Mouse (Mus musculus) limb, embryonic 15.5 days (tissue): ENCODE measurements around the gene AY358078. TPM values are rescaled to one million over a fixed set of nuclear protein-coding genes. Genes with fewer than 3 reads are reported as not detected.
"Not testable (repeated sequence)": the region's sequence is repeated elsewhere in the genome, so short reads cannot be mapped to it uniquely, and the experiment has no call there.

Source experiments
- ATAC-seq: fragments of 200-750 bp; cut with Nextera tagmentation; 2 replicates; pipeline ENCODE4 v1.8.0; 2017; ENCODE audit warnings: low read depth, moderate TSS enrichment; ENCODE audit not compliant: insufficient number of reproducible peaks, low FRiP score, low TSS enrichment
- H3K27ac ChIP-seq: fragments of 300-500 bp; sonication (generic); 2 replicates; pipeline ENCODE4 v1.5.1; 2015; ENCODE audit warnings: moderate library complexity, mild to moderate bottlenecking, inconsistent platforms
- H3K27me3 ChIP-seq: fragments of 300-500 bp; sonication (generic); 2 replicates; pipeline ENCODE4 v1.6.1; 2015; ENCODE audit warnings: inconsistent platforms
- H3K36me3 ChIP-seq: fragments of 300-500 bp; sonication (generic); 2 replicates; pipeline ENCODE4 v1.6.1; 2015; ENCODE audit warnings: inconsistent platforms
- H3K4me1 ChIP-seq: fragments of 300-500 bp; sonication (generic); 2 replicates; pipeline ENCODE4 v1.6.1; 2015; ENCODE audit warnings: inconsistent platforms
- H3K4me2 ChIP-seq: fragments of 300-500 bp; sonication (generic); 2 replicates; pipeline ENCODE4 v1.6.1; 2015; ENCODE audit warnings: mild to moderate bottlenecking, inconsistent platforms
- H3K4me3 ChIP-seq: fragments of 300-500 bp; sonication (generic); 2 replicates; pipeline ENCODE4 v1.5.1; 2015; ENCODE audit warnings: mild to moderate bottlenecking, inconsistent platforms
- H3K9ac ChIP-seq: fragments of 300-500 bp; sonication (generic); 2 replicates; pipeline ENCODE4 v1.6.1; 2015; ENCODE audit warnings: inconsistent platforms
- H3K9me3 ChIP-seq: fragments of 300-500 bp; sonication (generic); 2 replicates; pipeline ENCODE4 v1.6.1; 2016; ENCODE audit warnings: inconsistent platforms
- WGBS: fragments of 180-500 bp; shearing (Covaris S2); methylation state at CpG from one replicate; pipeline ENCODE4 v1.1.7; 2015; 5-methylcytosine and 5-hydroxymethylcytosine counted together
- polyA plus RNA-seq: library from polyadenylated mRNA; unstranded; fragments of >200 nt; fragmentation: Nextera tagmentation; extraction: Ambion mirVana; gene quantifications from 2 replicates; pipeline ENCODE4 v1.2.1, GENCODE M21; 2015

The AY358078 gene
- polyA plus RNA-seq, 1 experiment from 2014 or later: not detected

DNA sequence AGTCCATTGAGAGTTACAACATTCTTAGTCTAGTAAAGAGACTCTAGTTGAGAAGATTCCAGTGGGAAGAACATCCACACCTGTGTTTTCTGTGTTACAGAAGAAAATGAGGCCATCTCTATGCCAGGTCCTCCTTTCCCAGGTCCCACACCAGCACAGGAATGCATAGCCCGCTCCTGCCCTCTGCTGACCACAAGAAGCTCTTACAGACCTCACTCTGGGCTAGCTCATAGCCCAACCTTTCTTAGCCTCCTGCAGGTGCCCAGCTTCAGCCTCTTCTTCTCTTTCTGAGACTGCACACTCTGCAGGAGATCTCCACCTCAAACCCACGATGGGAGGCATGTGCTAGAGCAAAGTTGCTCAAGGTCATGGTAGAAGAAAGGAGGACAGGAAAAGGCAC, 38.6 kb downstream of the AY358078 start:
- H3K4me2 ChIP-seq, H3K4me3 ChIP-seq, H3K27me3 ChIP-seq, H3K27ac ChIP-seq, ATAC-seq, H3K9me3 ChIP-seq, H3K9ac ChIP-seq, H3K4me1 ChIP-seq, H3K36me3 ChIP-seq: not testable (repeated sequence)
- 24% methylated on average over 2 of the region's 2 CpGs for WGBS

DNA sequence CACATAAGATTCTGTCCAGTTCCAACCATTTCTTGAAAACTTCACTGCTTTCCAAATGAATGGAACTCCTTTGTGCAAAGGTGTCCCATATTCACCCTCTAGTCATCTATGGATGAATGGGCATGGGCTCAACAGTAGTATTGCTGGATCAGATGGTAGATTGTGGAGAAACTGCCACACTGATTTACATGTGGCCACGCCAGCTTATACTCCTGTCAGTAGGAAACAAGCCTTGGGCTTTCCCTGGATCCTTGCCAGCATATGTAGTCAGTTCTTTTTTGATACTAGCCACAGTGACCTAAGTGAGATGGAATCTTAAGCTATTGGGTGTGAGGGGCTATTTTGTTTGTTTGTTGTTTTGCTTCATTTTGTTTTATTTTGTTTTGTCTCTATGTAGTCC, 42.4 kb downstream of the AY358078 start:
- Histone ChIP-seq H3K4me2 (no peak overlapping the region), H3K9me3 (no peaks in the 10 kb centered on the region), H3K4me3 (no peak overlapping the region), H3K36me3 (no peaks in the 10 kb centered on the region), H3K9ac (no peak overlapping the region), H3K4me1 (no peaks in the 10 kb centered on the region), H3K27ac (no peak overlapping the region), H3K27me3 (no peaks in the 10 kb centered on the region)
- WGBS: 62% methylated on average over 1 of the region's 1 CpGs
- ATAC-seq: no peak

DNA sequence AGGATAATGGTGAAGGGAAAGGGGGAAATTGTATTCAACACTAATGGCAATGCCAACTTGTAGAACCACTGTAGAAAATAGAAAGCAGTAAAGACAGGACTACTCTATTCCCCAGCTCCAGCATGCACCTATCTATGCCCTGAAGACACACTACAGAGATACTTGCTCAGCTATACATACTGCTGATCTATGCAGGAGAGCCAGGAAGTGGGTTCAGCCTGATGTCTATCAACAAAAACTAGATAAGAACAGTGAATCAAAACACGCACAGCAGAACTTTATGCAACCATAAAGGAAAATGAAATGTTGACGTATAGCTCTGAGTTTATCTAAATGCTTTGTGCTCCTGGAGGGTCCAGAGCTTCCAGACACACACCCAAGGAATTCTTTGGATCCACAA, 42.9 kb downstream of the AY358078 start:
- no peak for ATAC-seq
- no peak overlapping the region for H3K4me3 ChIP-seq
- WGBS: 85% methylated on average over 2 of the region's 2 CpGs

DNA sequence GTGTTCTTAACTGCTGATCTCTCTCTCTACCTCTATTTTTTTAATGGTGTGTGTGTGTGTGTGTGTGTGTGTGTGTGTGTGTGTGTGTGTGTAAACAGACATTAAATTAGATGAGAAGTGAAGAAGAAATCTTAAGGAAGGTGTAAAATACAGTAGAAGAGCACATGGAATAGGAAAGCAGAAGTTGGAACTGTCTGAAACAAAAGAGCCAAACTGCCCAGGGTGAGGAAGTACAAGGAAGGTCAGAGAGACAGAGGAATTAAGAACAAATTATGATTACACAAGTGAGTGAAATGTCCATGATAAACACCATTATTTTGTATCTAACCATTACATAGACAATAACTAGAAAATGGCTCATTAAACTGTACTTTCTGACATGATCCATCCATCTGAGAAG, 44.0 kb downstream of the AY358078 start:
- Histone ChIP-seq H3K4me2 (no peak overlapping the region), H3K4me1 (no peaks in the 10 kb centered on the region), H3K9ac (no peak overlapping the region), H3K4me3 (no peak overlapping the region), H3K27ac (no peak overlapping the region), H3K36me3 (no peaks in the 10 kb centered on the region), H3K9me3 (no peaks in the 10 kb centered on the region), H3K27me3 (no peaks in the 10 kb centered on the region)
- ATAC-seq: no peak

More for the DNA sequence above, 42.9 kb downstream of the AY358078 start:
- Histone ChIP-seq H3K4me1 (no peaks in the 10 kb centered on the region), H3K36me3 (no peaks in the 10 kb centered on the region), H3K27me3 (no peaks in the 10 kb centered on the region), H3K9ac (no peak overlapping the region), H3K27ac (no peak overlapping the region), H3K4me2 (no peak overlapping the region), H3K9me3 (no peaks in the 10 kb centered on the region)

DNA sequence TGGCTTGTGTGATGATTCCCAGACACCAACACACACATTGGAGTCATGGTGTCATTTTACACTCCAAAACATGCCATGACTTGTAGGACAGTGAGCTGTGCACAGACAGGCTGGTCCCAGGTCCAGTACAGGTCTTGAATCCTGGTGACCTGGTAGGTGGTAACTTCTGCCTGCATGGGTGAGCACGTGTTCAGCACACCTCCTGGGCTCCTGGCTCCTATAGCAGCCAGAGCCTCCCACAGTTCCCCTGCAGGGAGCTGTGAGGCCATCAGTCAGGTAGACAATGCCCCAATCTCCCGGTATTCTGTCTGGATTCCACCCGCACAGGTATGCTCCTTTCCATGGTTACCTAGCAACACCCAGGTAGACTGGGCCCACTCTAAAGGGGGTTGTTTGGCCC, 46.7 kb downstream of the AY358078 start:
- no peak overlapping the region for H3K4me3 ChIP-seq
- H3K27ac ChIP-seq: no peak overlapping the region
- H3K9ac ChIP-seq: no peak overlapping the region
- no peaks in the 10 kb centered on the region for H3K9me3 ChIP-seq
- 68% methylated on average over 3 of the region's 3 CpGs for WGBS
- H3K4me1 ChIP-seq: no peaks in the 10 kb centered on the region
- no peaks in the 10 kb centered on the region for H3K27me3 ChIP-seq
- no peak for ATAC-seq
- no peak overlapping the region for H3K4me2 ChIP-seq
- no peaks in the 10 kb centered on the region for H3K36me3 ChIP-seq

DNA sequence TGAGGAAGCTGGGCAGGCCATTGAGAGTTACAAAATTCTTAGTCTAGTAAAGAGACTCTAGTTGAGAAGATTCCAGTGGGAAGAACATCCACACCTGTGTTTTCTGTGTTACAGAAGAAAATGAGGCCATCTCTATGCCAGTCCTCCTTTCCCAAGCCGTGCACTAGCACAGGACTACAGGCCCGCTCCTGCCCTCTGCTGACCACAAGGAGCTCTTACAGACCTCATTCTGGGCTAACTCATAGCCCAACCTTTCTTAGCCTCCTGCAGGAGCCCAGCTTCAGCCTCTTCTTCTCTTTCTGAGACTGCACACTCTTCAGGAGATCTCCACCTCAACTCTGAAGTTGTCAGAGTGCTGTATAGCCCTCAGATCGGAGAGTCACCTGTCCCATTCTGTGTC, 51.2 kb downstream of the AY358078 start:
- H3K27me3 ChIP-seq, H3K27ac ChIP-seq, H3K9ac ChIP-seq, H3K4me3 ChIP-seq, ATAC-seq, H3K36me3 ChIP-seq, H3K9me3 ChIP-seq, H3K4me2 ChIP-seq, H3K4me1 ChIP-seq: not testable (repeated sequence)
- WGBS: 52% methylated on average over 3 of the region's 3 CpGs

DNA sequence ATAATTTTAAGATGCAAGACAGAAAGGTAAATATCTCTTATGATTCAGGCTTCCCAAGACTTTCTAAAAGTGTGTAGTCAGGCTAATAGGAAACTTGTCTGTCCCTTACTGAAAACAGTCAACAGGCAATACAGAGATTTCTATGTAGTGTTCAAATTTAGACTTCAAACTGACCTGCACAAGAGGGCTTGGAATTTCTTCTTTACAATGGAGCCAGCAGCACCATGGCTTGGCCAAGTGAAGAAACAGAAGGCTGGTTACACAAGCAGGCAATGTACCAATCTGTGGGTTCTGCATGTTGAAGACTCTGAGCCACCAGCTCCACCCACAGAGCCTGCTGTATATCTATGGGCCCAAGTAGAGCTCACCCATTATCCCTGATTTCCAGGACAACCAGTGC, 53.6 kb downstream of the AY358078 start, which contains the start of gene Ear6:
TSS of gene Ear6 (plus strand) at position 301 of the 400 bp plus-strand sequence.
- no peaks in the 10 kb centered on the region for H3K36me3 ChIP-seq
- no peaks in the 10 kb centered on the region for H3K27me3 ChIP-seq
- no peak for ATAC-seq
- no peaks in the 10 kb centered on the region for H3K4me1 ChIP-seq
- H3K27ac ChIP-seq: no peak within 1 kb of the TSS
- no peak within 1 kb of the TSS for H3K9ac ChIP-seq
- H3K9me3 ChIP-seq: no peaks in the 10 kb centered on the region
- H3K4me2 ChIP-seq: no peak within 1 kb of the TSS
- no peak within 1 kb of the TSS for H3K4me3 ChIP-seq

DNA sequence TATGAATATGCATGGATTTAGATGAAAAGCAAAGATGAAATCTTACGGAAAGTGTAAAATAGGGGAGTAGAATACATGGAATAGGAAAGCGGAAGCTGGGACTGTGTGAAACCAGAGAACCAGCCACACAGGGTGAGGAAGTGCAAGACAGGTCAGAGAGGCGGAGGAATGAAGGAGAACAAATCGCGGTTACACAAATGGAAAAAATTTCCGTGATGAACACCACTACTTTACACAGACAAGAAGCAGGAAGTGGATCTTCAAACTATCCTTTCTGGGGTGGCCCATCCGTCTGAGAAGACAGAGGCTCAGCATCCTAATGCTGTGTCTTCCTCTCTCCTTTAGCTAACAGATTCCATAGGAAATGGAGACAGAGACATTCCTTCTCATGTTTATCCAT, 55.4 kb downstream of the AY358078 start:
- not testable (repeated sequence) for H3K4me3 ChIP-seq, H3K27me3 ChIP-seq, H3K9me3 ChIP-seq, H3K4me1 ChIP-seq, H3K36me3 ChIP-seq, H3K4me2 ChIP-seq, H3K27ac ChIP-seq, ATAC-seq, H3K9ac ChIP-seq
- WGBS: 77% methylated on average over 7 of the region's 7 CpGs

DNA sequence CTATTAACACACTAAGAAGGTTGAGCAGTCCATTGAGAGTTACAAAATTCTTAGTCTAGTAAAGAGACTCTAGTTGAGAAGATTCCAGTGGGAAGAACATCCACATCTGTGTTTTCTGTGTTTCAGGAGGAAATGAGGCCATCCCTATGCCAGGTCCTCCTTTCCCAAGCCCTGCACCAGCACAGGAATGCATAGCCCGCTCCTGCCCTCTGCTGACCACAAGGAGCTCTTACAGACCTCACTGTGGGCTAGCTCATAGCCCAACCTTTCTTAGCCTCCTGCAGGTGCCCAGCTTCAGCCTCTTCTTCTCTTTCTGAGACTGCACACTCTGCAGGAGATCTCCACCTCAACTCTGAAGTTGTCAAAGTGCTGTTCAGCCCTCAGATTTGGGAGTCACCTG, 63.8 kb downstream of the AY358078 start:
- H3K27me3 ChIP-seq, H3K27ac ChIP-seq, H3K4me2 ChIP-seq, H3K4me1 ChIP-seq, H3K9ac ChIP-seq, H3K9me3 ChIP-seq, H3K36me3 ChIP-seq, H3K4me3 ChIP-seq, ATAC-seq: not testable (repeated sequence)
- WGBS: 0% methylated on average over 1 of the region's 1 CpGs

DNA sequence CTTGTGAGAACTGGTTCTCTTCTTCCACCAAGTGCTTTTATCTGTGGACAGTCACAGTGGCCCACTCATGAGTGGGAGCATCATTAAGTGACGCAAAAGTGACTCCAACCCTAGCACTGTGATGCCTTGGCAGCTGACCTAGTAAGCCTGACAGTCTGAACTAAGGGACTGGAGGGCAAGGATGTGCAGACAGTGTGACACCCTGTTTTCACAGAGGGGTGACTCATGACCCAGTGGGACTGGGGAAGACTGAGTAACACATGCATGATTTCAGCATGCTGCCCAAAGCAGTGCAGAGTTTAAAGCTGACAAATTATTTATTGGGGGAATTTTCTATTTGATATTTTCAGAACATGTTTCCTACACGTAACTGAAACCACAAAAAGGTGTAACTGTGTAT, 70.9 kb downstream of the AY358078 start:
- 65% methylated on average over 2 of the region's 2 CpGs for WGBS
- no peak overlapping the region for H3K9ac ChIP-seq
- no peak for ATAC-seq
- no peaks in the 10 kb centered on the region for H3K36me3 ChIP-seq
- no peaks in the 10 kb centered on the region for H3K4me1 ChIP-seq
- no peak overlapping the region for H3K4me3 ChIP-seq
- H3K27me3 ChIP-seq: no peaks in the 10 kb centered on the region
- H3K4me2 ChIP-seq: no peak overlapping the region
- no peak overlapping the region for H3K27ac ChIP-seq
- no peaks in the 10 kb centered on the region for H3K9me3 ChIP-seq

DNA sequence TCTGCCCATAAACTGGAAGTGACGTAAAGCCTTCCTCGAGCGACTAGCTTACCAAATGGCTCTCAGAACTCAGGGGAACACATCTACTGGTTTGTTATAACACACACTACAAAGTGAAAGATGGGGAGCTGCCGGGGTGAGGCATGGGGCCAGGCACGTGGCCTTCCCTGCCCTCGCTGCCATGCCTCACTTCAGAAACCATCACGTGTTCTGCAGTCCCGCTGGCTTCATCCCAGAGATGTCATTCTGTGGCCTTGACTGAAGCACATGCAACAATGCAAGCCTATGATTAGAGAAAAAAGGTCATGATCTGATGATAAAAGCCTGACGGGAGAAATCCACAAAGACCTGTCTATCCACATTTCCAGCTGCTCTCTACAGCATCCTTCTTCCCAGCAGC, 71.9 kb downstream of the AY358078 start:
- Histone ChIP-seq H3K9ac (no peak overlapping the region), H3K36me3 (no peaks in the 10 kb centered on the region), H3K4me1 (no peaks in the 10 kb centered on the region), H3K27ac (no peak overlapping the region), H3K27me3 (no peaks in the 10 kb centered on the region), H3K9me3 (no peaks in the 10 kb centered on the region), H3K4me2 (no peak overlapping the region), H3K4me3 (no peak overlapping the region)
- WGBS: 74% methylated on average over 9 of the region's 9 CpGs
- no peak for ATAC-seq
